Mouse (Mus musculus) cerebellum, adult 9-11 months (tissue): ENCODE data around the gene Agap1.

Experiments
- DNase-seq: peaks from one replicate; pipeline ENCODE4 v3.0.0; 2022

Agap1 gene

DNA sequence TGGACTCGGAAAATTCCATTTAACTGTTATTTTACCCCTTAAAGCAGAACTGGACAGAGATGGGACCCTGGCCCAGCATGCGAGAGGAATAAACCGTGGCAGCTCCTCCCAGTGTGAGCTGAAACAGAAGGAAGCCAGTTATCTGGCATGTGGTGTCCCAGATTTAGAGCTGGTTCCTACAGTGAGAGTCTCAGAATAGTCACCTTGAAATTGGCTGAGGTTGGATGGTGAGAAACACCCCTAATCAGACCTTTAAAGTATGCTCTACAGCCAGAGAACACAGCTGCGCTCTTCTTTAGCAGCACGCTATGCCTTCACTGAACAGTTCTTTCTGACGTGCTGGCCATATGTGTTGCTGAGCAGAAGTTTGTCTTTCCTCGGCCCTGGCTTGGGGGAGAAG, 168.2 kb downstream of the Agap1 start:
- peak; percentile 81 for DNase-seq

DNA sequence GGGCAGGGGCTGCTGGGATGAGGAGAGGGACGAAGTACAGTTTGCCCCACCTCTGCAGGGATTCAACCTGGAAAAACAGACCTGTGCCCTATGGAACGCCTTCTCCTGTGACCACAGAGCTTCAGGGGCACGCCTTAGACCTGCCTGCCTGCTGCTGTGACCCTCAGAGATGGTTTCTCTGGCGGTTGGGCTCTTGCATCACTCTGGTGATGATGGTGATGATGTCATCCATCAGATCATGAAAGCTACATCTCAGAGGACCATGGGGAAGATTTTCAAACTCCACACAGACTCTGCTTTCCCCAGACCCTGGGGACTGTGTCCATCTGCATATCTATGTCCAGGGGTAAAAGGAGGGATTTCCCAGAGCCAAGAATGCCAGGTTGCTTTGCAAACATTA, 170.7 kb downstream of the Agap1 start:
- DNase-seq, result no peak

DNA sequence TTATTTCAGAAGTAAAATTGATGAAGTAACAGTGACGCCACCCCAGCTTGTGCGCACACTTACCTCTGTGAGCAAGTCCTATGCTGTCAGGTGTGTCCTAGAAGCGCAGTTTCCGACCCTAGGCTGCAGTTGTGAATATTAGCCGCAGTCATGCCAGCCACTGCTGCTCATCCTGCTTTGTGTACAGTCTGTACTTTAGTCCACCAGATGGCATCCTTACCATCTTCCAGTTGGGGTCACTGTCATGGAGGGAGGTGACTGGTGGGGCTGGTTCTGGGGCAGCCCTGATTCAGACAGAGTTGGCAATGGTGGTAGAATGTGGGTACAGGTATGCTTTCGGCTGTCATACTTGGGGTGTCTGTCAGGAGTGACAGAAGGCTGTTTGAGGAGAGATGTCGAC, 171.4 kb downstream of the Agap1 start:
- no peak for DNase-seq

DNA sequence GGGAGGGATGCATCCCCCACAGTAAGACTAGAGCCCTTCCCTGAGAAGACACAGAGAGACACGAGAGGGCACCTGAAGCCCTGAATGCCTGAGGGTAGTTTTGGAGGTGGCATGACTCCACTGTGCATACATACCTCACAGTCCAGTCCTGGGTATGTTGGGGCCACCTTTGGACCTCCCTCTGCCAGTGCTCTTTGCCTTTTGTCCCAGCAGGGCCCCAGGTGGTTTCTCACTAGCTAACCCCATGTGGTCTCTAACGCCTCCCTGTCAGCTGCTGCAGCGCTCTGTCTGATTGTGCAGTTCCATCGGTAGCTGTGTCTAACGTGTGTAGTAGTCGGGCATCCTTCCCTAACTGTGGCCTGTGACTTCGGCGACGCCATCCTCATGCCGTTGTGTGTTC, 172.3 kb downstream of the Agap1 start:
- no peak for DNase-seq

DNA sequence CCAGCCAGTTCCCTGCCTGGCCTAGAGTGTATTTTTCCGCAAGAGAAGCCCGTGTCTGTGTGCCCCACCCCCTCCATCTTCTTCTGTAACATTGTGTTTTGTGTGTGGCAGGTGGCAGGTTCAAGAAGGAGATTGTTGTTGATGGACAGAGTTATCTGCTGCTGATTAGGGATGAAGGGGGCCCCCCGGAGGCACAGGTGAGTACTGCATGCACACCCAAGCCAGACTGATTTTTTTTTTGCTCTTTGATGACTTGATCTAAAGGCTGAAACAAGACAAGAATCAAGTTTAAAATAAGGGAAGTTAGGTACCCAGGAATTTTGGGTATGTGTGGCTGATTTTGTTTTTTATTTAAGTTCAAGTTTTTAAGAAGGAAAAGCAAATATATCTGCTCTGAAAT, 173.0 kb downstream of the Agap1 start:
- peak; percentile 79 for DNase-seq

DNA sequence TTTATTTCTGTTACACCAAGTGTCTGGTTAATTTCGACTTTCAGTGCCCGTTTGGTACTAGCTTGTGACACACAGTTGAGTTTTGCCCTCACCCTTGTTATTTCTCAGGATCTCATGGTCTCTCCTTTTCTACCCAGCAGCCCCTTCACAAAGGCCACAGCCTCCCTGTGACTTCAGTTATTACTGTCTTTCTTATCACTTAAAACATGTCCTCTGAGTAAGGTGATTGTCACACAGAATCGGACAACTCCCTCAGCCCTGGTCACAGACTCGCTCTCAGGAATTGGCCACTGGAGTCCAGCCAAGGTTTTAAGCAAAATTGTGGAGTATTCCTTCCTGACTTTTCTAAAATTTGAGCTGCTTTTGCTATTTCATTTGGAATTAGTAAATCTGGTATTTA, 176.2 kb downstream of the Agap1 start:
- DNase-seq, result peak; percentile 22

DNA sequence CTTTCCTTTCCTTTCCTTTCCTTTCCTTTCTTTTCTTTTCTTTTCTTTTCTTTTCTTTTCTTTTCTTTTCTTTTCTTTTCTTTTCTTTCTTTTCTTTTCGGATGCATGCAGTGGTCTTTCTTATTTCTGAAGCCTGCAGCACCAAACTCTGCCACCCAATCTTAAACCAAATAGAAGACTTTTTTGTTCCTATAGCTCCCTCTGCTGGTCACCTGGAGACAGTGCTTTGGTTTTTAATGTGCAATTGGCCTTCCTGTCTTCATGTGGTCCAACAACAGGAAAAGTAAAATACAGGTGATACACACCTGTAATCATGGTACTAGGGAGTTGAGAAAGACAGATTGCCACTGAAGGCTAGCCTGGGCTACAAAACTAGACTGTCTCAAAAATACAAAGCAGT, 177.1 kb downstream of the Agap1 start:
- DNase-seq, result peak; percentile 46

DNA sequence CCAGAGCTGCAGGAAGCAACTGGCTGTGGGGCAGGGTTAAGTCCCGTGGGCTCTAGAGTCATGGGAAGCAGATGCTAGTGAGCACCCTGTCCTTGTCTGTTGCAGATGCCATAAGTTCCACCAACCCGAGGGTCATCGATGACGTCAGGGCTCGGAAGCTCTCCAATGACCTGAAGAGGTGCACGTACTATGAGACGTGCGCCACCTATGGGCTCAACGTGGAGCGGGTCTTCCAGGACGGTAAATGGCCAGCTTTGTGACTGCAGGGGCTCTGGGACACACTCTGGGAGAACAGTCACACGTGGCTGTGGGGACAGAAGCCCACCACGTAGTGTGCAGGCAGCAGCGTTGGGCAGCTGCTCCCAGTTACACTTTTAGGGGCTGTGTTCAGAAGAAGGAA, 179.4 kb downstream of the Agap1 start:
- DNase-seq, result no peak

DNA sequence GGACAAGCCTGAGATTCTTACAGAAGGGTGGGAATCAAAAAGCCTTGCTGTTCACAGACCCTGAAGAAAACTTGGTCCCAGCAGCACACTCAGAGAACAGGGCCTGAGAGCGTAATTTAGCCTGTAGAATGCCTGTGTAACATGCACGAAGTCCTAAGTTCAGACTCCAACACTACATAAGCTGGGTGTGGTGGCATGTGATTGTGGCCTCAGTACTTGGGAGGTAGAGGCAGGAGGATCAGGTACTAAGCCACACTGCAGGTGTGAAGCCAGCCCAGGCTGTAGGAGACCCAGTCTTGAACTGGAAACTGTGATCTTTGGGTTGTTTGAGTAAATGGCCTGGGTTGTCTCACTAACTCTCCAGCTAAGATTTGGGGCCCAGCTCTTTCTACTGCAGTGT, 180.5 kb downstream of the Agap1 start:
- no peak for DNase-seq

DNA sequence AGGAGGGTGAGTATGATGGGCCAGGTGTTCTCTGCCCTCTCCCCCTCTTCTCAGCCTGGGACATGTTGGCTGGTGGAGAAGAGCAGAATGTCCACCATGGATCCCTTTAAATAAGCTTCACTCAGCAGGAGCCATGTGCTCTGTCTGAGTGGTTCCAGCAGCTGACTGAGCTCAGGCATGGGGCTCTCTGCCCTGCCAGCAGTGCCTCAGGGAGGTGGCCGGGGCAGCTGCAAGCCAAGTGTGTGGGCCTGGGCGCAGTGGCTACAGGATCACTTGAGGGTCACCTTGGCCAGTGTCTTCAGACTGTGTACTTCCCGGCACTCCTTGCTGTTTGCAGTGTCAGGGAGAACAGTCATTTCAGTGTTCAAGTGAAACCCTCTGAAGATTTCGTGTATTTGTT, 183.1 kb downstream of the Agap1 start:
- no peak for DNase-seq

DNA sequence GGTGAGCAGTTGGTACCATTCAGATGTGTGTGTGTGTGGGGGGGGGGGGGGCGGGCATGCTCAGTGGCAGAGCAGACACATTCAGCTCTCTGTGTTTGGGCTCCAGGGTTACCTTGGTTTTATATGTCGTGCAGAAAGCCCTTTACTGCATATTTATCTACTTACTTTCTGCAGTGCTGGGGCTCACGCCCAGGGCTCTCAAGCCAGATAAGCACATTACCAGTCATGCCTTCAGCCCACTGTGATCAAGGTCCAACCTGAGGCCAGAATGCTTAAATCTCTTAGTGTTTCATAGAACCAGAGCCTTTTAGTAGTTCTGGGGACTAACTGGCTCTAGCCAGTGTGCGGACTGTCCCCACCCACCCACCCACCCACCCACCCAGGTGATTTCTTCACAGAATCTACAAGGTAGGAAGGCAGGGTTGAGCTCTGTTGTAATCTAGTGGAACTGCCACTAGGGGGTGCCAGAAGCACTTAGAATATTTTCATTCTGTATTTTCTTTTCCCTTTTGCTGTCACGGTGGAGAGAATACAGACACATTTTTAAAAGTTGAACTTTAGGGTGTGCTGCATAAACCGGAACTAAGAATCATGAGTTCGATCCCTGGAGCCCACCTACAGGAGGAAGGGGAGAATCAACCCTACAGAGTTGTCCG, 189.0 kb downstream of the Agap1 start:
- DNase-seq, result no peak

DNA sequence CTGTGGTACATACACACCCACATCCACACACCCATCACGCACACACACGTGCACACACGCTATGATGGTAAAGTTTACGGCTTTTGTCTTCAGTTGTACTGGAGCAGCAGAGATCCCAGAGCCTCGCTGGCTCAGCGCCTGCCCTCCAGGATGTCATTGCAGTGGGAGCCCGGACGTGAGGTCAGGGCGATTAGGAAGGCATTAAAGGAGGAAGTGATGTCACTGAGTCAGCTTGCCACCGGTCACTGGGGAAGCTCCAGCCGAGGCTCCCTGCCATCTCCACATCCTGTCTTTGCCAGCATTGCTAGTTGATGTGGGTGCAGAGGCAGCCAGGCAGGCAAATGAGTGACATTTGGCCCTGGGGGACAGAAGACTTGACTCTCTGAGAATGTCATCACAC, 189.5 kb downstream of the Agap1 start:
- DNase-seq, result no peak

DNA sequence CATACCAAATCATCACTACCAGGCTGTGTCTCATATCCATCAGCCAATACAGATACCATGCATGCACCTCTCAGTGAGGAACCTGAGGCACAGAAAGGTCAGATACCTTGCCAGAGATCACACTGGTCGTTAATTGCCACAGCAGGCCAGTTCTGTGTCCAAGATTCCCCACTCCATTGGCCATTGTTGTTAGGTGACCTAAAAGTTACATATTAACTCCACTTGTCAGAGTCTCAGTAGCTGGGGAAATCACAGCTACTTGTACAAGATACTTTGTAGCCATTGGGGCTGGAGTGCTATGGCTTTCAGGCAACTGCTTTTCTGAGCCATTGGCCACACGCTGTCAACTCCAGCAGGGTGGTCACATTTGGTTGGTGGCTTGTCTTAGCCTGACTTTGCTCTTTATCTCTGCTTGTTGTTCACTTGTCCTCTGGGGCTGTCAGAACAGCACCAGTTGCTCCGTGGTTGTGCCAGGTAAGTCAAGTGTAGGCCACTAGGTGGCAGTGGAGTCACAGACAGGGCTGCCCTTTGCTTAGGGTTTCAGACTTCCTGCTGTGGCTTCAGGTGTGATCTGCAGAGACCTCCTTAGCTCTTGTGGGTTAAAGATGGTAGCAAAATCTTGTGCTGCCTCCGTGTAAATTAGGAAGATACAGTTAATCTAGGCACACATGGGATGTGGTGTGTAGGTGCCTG, 191.9 kb downstream of the Agap1 start:
- peak; percentile 64 for DNase-seq

DNA sequence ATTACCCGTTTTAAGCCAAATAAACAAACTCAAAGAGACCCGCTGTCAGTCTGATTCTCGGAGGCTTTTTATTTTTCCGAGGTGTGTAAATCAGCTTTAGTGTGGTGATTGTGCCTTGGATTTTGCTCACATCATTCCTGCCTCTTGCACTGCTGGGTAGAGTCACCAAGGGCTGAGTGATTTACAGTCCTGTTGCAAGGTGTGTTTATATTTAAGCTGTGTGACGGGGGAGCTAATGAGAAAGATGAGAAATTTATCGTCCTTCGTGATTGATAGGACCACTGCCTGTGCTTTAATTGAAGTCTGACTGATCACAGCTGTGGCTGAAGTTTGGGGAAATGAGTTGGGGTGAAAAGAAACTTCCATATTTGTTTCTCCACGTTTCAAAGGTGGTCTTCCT, 192.9 kb downstream of the Agap1 start:
- DNase-seq, result no peak

DNA sequence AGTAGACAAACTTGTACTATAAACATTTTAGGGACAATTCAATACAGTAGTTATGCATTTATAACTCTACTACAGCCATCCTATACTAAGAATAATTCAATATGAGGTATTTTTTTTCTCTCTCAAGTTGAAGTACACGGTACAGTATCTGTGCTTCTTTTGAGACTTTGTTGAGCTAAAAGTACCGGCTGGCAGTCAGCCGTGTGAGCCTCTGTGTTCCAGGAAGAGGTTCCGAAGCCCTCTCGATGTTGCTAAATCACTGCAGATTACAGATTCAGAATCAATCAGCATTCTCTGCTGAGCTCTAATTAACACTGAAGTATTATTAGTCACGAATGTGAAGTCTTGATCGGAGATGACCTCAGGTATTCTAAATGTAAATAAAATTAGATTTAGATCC, 196.0 kb downstream of the Agap1 start:
- DNase-seq, result no peak

DNA sequence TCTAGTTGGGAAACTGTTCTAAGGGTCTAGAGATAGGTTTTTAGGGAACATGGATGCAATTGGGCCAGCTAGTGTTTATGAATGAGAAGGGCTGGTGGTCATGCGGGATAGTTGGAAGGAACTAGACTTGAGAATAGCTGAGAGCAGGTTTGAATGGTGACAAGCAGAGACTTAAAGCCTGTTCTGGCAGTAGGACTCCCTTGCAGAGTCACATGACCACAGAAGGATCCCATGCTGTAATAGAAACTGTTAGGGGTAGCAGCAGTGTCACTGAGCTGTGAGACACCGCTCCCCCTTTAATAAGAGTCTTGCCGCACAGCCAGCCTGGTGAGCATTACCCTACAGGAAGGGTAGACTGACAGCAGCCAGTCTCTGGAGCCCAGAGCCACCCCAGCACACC, 201.6 kb downstream of the Agap1 start:
- no peak for DNase-seq

DNA sequence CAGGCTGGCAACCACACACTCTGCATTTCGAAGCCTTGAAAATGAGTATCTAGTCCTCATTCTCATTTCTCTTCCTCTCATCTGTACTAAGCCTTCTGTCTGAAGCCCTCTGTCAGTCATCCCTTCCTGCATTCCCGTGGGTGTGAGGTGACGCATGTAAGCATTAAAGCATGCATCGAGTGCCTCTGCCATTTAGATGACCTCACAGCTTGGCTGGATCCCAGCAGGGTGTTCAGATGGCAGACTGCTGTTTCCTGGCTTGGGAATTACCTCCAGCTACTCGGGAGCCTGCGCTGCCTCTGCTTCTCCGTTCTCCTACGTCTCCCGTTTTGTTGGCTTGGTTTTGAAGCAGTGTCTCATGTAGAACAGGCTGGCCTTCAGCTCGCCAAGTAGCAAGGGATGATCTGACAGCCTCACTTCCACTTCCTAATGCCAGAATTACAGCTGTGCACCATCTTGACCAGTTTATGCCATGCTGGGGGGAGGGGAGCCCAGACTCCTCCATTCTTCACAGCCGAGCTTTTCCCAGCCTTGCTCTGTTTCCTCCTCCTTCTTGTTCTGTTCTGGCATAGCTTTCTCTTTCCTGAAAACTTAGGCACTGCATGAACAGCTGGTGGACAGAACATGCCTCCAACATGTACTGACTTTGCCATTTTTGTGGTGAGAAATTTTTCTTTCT, 202.2 kb downstream of the Agap1 start:
- DNase-seq, result peak; percentile 49

DNA sequence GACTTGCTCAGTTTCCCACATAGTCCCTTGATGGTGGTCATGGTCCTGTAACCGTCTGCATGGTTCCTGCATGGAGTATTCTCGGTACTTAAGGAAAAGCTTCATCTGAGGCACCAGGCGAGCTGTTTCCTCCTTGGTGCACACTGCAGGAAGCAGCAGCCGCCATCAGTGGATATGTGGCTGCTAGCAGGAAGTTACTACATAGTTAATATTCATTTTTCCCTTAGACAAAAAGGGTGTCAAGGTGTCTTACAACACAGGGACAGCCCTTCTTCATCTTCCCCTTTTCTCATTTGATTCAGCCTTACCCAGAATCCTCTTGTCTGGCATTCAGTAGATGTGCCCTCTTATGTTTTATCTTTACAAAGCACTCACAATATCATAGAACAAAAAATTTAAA, 206.2 kb downstream of the Agap1 start:
- no peak for DNase-seq

DNA sequence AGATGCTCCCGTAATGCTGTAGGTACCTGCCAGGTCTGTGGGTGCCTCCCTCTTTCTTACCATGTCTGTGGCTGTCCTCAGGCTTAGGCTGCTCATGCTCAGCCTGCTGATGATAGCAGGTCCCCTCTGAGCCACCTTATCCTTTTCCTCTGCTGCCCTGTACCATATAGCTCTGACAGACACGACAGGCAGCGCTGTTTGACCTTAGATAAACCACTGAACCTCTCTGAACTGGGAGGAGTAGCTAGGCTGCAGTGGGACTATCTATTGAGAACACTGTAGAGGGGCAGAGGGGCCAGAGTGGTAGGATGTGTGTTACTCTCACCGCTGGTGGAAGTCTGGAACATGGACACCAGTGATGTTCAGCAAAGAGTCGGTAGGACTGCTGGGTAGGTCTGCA, 211.5 kb downstream of the Agap1 start:
- no peak for DNase-seq

DNA sequence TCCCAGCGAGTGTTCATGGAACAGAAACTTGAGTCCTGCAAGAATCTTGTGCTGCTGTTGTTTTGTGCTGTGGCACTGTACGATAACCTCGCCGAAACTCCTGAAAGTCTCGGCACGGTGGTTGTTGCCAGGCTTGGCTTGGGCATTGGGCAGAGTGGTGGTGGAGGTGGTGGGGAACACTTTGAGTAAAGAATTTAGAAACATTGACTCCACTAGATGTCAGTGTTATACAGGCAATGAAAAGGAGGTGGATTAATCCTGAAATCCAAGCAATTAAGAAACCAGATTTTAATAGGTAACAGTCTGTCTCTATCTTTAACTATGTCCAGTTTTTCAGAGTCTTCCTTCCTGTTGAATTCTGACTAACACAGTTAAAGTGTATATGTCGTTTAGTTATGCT, 212.8 kb downstream of the Agap1 start:
- DNase-seq, result no peak

DNA sequence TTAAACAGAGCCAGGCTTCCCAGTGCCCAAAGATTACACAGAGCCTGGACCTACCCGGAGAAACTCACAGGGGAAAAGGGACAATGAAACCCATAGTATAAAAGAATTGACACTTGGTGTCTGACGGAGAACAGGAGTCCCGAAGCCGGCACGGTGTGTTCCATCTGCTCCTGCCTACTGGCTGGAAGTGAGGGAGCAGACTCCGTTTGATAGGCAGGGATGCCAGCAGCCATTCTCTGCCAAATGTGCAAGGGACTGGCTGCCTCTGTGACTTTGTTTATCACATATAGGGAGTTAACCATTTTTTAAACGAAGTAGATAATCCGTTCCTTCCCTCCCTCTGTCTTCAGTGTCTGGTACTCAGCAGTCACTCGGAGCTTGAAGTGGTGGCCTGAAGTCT, 214.0 kb downstream of the Agap1 start:
- peak; percentile 74 for DNase-seq

DNA sequence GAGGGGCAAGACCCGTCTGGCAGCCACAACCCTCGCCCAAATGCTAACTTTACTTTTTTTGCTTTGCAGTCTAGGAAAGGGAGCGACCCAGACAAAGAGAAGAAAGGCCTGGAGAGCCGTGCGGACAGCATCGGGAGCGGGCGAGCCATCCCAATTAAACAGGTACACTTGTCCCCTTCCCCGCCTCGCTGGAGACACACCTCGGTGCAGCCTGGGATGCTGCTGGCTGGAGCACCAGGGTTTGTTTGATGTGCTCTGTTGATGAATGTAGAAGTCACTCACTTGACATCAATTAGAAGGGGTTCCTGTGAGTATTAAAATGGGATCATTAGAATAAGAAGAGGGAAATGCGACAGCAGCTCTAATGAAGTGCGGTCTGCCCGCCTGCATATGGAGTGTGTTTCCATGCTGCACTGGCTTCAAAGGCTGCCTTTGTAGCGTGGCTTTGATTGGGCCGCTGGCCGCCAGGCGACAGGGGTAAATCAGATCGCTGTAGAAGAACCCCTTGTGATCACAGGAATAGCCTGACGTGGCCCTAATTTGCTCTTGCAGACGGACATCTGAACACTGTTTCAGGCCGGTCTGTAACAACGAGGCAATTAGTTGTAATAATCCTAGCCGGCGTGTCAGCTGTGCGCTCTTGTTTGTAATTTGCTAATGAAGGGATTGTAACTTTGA, 216.6 kb downstream of the Agap1 start:
- no peak for DNase-seq

DNA sequence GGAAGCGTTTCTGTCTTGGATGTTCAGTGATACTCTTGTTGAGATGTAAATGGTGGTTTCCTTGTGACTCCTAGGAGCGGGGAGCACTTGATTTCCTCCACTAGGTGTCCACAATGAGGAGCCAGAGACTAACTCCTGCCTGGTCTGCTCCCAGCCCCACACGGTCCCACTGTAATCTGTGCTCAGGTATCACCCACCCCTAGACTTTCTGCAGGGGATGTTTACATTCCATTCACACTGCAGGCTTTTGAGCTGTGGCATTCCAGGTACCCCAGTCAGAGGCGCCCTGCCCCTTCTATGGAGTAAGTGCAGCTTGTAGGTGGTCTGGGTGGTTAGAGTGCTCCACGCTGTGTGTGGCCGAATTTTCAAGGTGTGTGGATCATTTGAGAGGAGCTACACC, 218.5 kb downstream of the Agap1 start:
- no peak for DNase-seq

DNA sequence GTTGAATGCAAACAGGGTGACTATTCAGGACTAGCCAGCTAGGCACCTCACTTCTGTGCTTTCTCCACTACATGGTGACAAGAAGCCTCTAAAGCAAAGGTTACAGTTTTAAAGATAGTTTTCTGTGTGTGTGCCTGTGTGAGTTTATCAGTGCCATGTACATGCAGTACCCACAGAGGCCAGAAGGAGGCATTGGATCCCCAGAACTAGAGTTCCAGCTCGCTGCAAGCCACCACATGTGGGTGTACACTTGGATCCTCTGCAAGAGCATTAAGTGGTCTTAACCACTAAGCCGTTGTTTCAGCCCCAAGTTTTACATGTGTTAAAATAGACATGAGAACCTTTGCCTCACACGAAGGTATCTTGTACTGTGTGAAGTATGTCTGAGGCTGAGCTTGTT, 219.1 kb downstream of the Agap1 start:
- no peak for DNase-seq
